Mouse (Mus musculus): ENCODE results near the gene Fcer1g. TPM values are rescaled to one million over a fixed set of nuclear protein-coding genes. Genes with fewer than 3 reads are reported as not detected.

Fcer1g gene
- total and polyA plus RNA-seq, 3 experiments, result 12.4 to 50.8 (median 15.3) TPM

DNA sequence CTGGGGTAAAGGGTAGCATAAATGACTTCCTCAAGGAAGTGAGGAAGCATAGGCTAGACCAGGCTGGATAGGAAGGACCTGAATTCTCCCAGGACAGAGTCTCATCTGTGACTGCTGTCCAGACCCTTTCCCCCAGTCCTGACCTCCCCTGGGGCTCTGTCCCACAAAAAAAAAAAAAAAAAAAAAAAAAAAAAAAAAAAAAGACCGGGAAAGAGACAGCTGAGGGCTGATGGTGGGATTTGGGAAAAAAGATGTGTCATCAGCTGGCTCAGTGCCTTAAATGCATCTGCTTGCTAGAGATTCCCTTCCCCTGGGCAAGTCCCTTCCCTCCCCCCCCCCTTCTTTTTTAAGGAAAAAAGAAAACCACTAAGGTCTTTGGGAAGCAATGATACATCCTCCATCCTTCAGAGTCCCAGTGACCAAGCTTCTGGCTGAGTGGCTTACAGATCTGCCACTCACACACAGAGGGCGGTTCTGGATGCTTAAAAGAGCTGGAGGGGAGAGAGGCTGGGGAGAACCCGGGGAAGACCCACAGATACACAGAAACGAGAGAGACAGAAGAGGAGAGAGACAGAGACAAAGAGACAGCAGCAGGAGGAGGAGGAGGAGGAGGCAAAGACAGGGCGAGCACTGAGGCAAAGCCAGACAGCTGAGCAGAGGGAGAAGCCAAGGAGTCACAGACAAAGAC is 15.9 kb upstream of the Fcer1g start, which contains the start of gene Adamts4:
Gene Adamts4 (plus strand): TSS at position 509 of the 688 bp plus-strand sequence.
- Histone ChIP-seq H3K9ac (ENCODE audit: low read depth, low read length) (peak within 1 kb of the TSS; percentile 23; the same call in 1 of the 2 replicates), H3K27ac (peak within 1 kb of the TSS; percentile 98), H3K27me3 (ENCODE audit: control insufficient read depth, insufficient read depth, low read length) (no peaks in the 10 kb centered on the region), H3K4me3 (peak within 1 kb of the TSS; percentile 45), H3K4me1 (ENCODE audit: control insufficient read depth, insufficient read depth, low read length) (peaks cover 9% of the 10 kb centered on the region), H3K79me2 (replicated peaks; ENCODE audit: control insufficient read depth, insufficient read depth, low read length) (no peaks in the 10 kb centered on the region), H3K36me3 (ENCODE audit: control insufficient read depth, insufficient read depth, low read length) (peaks cover 2% of the 10 kb centered on the region; the same call in 1 of the 2 replicates)
- DNase-seq, result peak; percentile 70 to 76
- 17% methylated on average over 5 of the region's 5 CpGs for WGBS
- intact Hi-C loops (cut with DNase I), result no loop called here
- TF ChIP-seq CTCF (IDR thresholded peaks at IDR 0.05), result no peak
- TF ChIP-seq POLR2A (IDR thresholded peaks at IDR 0.05; ENCODE audit: insufficient read depth, low read depth, low read length), result 0 out of 2 replicates have a peak, but pooled peaks have one; percentile 14
- TF ChIP-seq EP300 (IDR thresholded peaks at IDR 0.05; ENCODE audit: insufficient read depth, low read depth, low read length), result no peak

DNA sequence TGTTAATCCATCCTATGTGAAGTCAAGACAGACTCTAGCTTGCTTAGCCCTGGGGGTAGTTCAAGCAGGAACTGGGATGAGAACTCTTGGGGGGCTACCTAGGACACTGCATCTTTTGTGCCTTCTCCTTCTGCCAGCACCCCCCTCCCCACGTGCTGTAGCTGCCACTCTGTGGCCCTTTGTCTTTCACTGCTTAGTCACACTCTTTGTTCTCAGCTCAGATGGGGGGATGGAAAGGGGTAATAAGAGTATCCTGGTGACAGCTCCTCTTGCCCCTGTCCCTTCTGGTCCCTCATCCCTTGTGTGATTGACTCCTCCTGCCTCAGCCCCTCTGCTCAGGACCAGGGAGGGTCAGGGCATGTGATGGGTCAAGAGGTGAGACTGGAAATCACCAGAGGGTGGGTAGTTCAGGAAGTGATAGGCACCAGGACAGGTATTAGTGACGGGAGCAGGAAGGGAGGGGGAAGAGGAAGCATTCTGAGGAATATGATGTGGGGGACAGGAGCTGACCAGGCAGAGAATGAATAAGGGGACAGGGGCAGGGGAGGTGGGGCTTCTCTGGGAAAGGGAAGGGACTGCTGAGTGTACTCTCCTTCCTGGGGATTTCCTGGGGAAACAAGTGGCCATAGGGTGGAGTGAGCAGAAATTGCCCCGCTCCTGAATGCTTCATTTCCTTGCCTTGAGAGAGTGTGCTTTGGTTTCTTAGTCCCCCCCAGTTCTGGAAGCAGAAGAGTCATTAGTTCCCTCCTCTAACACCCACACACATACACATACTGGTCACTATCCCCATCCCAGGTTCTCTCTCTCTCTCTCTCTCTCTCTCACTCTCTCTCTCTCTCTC is 14.4 kb upstream of the Fcer1g start:
- Histone ChIP-seq H3K4me3 (no peak overlapping the region; the same call in 1 of the 2 replicates), H3K27ac (peak overlapping the region; percentile 98), H3K79me2 (replicated peaks; ENCODE audit: control insufficient read depth, insufficient read depth, low read length) (peaks cover under 1% of the 10 kb centered on the region; the same call in 1 of the 2 replicates), H3K27me3 (ENCODE audit: control insufficient read depth, insufficient read depth, low read length) (no peaks in the 10 kb centered on the region), H3K4me1 (ENCODE audit: control insufficient read depth, insufficient read depth, low read length) (peaks cover 9% of the 10 kb centered on the region), H3K36me3 (ENCODE audit: control insufficient read depth, insufficient read depth, low read length) (peaks cover 4% of the 10 kb centered on the region; the same call in 1 of the 2 replicates), H3K9ac (ENCODE audit: low read depth, low read length) (no peak overlapping the region)
- no peak for DNase-seq
- TF ChIP-seq EP300 (IDR thresholded peaks at IDR 0.05; ENCODE audit: insufficient read depth, low read depth, low read length), result no peak
- intact Hi-C loops (cut with DNase I), result no loop called here
- 44% methylated on average over 3 of the region's 3 CpGs for WGBS

DNA sequence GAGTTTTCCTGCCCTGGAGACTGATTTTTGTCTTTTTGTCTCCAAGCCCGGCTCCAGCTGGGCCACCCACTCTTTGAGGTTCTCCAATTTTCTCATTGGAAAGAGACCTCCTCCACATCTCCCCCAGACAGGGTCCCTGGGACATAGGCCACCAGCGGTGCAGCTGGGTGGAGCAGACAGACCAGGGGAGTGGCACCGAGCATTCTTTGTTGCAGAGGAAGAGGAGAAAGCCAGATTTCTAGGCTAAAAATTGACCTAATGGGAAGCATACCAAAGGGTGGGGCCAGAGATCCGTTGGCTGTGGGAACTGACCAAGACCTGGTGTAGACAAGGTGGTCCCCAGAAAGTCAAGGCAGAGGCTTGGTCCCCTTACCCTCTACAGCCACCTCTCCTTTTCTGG is 13.8 kb upstream of the Fcer1g start:
- no peak for TF ChIP-seq POLR2A (IDR thresholded peaks at IDR 0.05; ENCODE audit: insufficient read depth, low read depth, low read length)
- no peak for TF ChIP-seq CTCF (IDR thresholded peaks at IDR 0.05)
- TF ChIP-seq EP300 (IDR thresholded peaks at IDR 0.05; ENCODE audit: insufficient read depth, low read depth, low read length), result no peak
- H3K79me2 ChIP-seq (replicated peaks; ENCODE audit: control insufficient read depth, insufficient read depth, low read length), result peaks cover 1% of the 10 kb centered on the region
- peak overlapping the region; percentile 98 for H3K27ac ChIP-seq
- H3K4me1 ChIP-seq (ENCODE audit: control insufficient read depth, insufficient read depth, low read length), result peaks cover 10% of the 10 kb centered on the region
- intact Hi-C loops (cut with DNase I), result loop anchor here (1.0 to 2.0 kb wide), 2 partner anchors 25 to 33 kb away; partner anchors contain the start of genes Ppox and Tomm40l
- 19% methylated on average over 4 of the region's 4 CpGs for WGBS
- DNase-seq, result peak; percentile 55 to 63
- H3K36me3 ChIP-seq (ENCODE audit: control insufficient read depth, insufficient read depth, low read length), result peaks cover 4% of the 10 kb centered on the region; the same call in 1 of the 2 replicates
- no peaks in the 10 kb centered on the region for H3K27me3 ChIP-seq (ENCODE audit: control insufficient read depth, insufficient read depth, low read length)
- peak overlapping the region; percentile 90 for H3K4me3 ChIP-seq
- H3K9ac ChIP-seq (ENCODE audit: low read depth, low read length), result no peak overlapping the region

DNA sequence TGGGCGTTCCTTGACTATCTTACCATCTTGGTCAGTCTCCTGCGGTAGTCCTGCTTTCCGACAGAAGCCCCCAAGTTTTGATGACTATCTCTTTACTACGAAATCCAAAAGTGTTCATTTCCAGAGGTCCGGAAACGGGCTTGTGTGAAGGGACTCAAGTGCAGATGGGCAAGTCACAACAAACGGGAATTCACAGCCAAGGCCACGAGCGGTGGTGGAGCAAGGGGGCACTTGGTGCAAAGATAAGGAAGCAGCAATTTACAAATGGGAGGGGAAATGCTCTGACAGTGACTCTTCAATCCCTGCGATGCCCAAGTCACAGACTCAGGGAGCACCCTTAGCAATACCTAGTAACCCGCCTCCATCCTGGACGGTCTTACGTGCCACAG is 13.3 kb upstream of the Fcer1g start:
- TF ChIP-seq CTCF (IDR thresholded peaks at IDR 0.05) (no peak), EP300 (IDR thresholded peaks at IDR 0.05; ENCODE audit: insufficient read depth, low read depth, low read length) (no peak), POLR2A (IDR thresholded peaks at IDR 0.05; ENCODE audit: insufficient read depth, low read depth, low read length) (no peak)
- peaks cover 1% of the 10 kb centered on the region for H3K79me2 ChIP-seq (replicated peaks; ENCODE audit: control insufficient read depth, insufficient read depth, low read length)
- H3K36me3 ChIP-seq (ENCODE audit: control insufficient read depth, insufficient read depth, low read length), result peaks cover 4% of the 10 kb centered on the region; the same call in 1 of the 2 replicates
- no peak for DNase-seq
- peaks cover 10% of the 10 kb centered on the region for H3K4me1 ChIP-seq (ENCODE audit: control insufficient read depth, insufficient read depth, low read length)
- peak overlapping the region; percentile 90 for H3K4me3 ChIP-seq
- H3K27ac ChIP-seq, result peak overlapping the region; percentile 98
- WGBS, result 9% methylated on average over 13 of the region's 13 CpGs
- intact Hi-C loops (cut with DNase I), result loop anchor here (1.0 to 2.0 kb wide), 2 partner anchors 25 to 34 kb away; partner anchors contain the start of genes Ppox and Tomm40l
- no peaks in the 10 kb centered on the region for H3K27me3 ChIP-seq (ENCODE audit: control insufficient read depth, insufficient read depth, low read length)
- peak overlapping the region; percentile 34 for H3K9ac ChIP-seq (ENCODE audit: low read depth, low read length)

DNA sequence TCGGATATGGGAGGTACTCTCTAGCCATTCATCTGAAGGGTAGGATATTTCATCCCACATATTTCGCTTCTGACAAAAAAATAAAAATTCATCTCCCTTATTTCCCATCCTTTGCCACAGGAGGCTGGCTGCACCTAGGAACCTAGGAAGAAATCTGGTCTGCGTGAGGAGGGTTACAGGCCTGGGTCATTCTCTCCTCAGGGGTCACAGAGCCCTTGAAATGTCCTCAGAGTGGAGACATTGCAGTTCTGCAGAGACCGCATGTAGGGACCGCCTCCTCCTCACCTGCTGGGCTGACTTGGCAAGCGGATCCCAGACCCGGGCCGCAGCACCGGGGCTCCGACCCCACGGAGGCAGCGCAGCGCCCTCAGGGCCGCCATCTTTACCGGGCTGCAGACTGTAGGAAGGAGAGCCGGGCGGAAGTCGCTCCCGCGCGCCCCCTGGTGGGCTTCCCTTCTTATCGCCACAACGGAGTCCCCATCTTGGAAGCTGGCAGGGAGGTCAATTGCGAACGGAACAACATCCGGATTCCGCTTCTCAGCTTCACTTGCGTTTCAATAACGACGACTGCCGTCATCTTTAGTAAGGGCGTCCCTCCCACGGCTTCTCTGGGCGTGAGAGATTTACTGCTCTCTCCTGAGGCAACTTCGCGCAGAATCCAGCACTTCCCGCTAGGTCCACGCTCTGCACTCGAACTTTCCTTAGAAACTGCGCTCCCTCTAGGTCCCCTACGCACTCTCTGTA is 12.7 kb upstream of the Fcer1g start:
- WGBS, result under 1% methylated on average over 41 of the region's 41 CpGs
- Histone ChIP-seq H3K27ac (peak overlapping the region; percentile 98), H3K4me3 (peak overlapping the region; percentile 90), H3K79me2 (replicated peaks; ENCODE audit: control insufficient read depth, insufficient read depth, low read length) (peaks cover 1% of the 10 kb centered on the region), H3K9ac (ENCODE audit: low read depth, low read length) (peak overlapping the region; percentile 84), H3K4me1 (ENCODE audit: control insufficient read depth, insufficient read depth, low read length) (peaks cover 10% of the 10 kb centered on the region), H3K36me3 (ENCODE audit: control insufficient read depth, insufficient read depth, low read length) (peaks cover 4% of the 10 kb centered on the region; the same call in 1 of the 2 replicates), H3K27me3 (ENCODE audit: control insufficient read depth, insufficient read depth, low read length) (no peaks in the 10 kb centered on the region)
- peak; percentile 97; the same call in 1 of the 2 replicates for TF ChIP-seq CTCF (IDR thresholded peaks at IDR 0.05)
- peak; percentile 88 for TF ChIP-seq EP300 (IDR thresholded peaks at IDR 0.05; ENCODE audit: insufficient read depth, low read depth, low read length)
- TF ChIP-seq POLR2A (IDR thresholded peaks at IDR 0.05; ENCODE audit: insufficient read depth, low read depth, low read length), result peak; percentile 95
- DNase-seq, result peak; percentile 96 to 98
- intact Hi-C loops (cut with DNase I), result loop anchor here (1.0 to 2.0 kb wide), 2 partner anchors 24 to 34 kb away; partner anchors contain the start of genes Ppox and Tomm40l

Measured in heart, adult 2 months (tissue).